Mouse (Mus musculus) CH12F3 (cell line): Measurements from ENCODE around the gene Adamts12.

ENCODE experiments used
- in situ Hi-C: fragments of 300-500 bp; cut with MboI; formaldehyde crosslinking; loops from 2 replicates; pipeline ENCODE4 v1.14.3; 2020; ENCODE audit warnings: low sequenced_read_pairs

Gene Adamts12

DNA sequence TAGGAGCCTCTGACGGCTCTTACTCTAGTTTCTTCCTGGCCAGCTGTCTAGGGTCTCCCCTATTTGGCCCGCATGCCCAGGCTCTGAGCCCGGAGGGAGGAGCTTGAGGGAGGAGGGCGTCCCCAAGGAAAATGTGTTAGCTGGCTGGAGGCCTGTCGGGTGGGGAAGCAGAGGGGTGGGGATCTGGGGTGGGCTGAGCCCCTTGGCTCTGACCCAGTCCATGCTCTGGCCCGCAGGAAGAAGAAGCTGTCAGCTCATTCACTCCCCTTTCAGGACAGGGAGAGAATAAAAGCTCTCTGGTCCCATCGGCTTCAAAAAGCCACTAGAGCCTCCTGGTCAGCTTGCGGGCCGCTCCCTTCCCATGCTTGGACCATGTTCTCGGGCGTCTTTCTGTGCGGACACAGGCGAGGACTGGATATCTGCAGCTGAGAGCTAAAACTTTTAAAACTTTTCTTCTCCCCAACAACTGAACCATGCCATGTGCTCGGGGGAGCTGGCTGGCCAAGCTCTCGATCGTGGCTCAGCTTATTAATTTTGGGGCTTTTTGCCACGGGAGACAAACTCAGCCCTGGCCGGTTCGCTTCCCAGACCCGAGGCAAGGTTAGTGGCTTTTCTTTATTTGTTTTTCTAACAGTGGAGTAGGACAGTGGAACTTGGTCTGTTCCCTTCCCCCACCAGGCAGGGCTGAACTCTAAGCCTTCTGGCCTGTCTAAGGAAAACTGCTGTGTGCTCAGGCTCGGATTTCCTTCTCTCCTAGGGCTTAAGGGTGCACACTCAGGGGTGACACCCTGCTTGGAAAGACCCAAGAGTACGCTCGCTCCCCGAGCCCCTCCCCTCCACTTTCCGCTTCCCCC is at the start of gene Adamts12:
Gene Adamts12 (plus strand): TSS at position 233 of the 854 bp plus-strand sequence.
- in situ Hi-C loops, result no loop called here

DNA sequence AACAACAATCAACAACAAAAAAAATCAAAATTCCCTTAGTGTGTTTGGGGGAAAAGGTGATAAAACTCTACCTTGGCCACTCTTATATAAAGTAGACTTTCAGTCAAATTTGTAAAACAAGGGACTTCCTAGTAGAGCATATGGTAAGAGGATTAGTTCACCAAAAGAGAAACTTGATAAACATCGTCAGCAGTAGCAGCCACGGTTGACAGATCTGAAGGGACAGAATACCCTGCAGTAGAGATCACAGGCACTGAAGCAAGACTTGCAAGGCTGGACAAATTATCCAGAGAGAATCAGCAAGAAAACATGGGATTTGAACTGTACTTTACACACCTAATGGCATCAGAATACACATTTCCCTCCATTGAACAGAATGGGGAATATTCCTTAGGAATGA is 49.7 kb upstream of the Adamts12 start:
- in situ Hi-C loops, result no loop called here

DNA sequence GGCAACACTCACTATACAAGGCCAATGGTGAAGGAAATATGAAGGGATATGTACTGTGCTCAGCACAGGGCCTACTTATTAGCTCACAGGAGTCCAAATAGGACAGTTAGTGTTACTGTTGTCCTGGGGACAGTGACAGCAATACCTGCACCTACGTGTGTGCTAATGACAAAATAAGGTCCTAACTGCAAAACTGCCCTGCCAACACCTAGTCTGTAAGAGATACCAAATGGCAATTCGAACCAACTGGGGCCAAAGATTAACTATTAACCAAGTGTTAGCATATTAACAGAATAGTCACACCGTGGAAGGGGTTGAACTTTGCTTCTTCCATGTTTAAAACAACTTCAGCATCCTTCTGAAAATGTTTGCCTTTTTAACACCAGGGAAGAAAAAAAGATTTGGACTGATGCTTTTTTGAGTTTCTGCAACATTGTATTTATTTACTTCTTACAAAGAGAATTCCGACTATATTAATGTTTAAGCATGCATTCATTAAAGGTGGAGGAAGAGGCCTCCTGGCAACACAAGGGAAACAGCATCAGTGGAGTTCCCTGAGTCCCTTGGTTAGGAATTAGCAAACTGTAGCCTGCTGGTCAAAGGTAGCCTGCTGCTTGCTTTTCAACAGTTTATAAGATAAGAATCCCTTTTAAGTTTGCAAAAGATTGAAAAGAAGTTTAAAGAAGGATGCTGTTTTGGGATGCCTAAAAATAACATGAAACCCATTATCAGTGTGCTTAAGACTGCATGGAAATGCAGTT is 37.6 kb upstream of the Adamts12 start:
- in situ Hi-C loops, result no loop called here

DNA sequence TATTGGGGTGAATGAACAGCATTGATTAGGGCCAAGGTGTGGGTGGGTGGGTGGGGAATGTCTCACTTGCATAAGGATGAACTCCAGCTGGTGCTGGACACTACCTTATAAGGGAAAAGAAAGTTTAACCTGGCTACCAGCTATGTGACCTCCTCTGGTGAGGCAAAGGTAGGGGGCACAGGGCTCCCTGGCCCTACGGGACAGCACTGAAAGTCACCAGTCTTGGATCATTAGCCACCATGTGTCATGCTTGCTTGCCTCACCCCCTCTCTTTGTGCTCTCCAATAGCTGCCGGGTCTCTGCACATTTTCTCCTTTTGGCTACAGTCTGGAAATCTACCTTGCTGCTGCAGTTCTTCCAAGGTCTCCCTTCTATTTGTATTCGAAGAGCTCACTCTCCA is 34.4 kb upstream of the Adamts12 start:
- in situ Hi-C loops, result loop anchor here (10.0 kb wide), 1 partner anchor 285 kb away; no protein-coding TSS in a partner anchor

DNA sequence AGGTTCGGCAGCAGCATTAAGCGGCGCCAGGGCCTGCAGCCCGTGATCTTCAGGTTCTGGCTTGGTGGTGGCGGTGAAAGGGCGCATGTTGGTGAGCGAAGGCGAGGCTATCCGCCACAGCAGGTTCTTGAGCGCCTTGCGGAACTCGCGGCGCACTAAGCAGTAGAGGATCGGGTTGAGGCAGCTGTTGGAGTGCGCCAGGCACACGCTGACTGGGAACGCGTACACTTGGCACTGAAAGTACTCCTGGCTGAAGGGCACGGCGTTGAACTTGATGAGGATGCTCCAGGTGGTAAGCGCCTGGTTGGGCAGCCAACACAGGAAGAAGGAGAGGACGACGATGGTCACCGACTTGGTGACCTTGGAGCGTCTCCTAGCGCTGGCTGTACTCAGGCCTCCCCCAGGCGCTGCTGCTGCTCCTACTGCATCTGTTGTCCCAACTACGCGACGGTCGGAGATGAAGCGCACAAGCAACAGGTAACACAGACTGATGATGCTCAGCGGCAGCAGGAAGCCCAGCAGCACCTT is 28.6 kb upstream of the Adamts12 start:
- in situ Hi-C loops, result loop anchor here (5.0 to 10.0 kb wide), 2 partner anchors 279 to 341 kb away; no protein-coding TSS in a partner anchor

DNA sequence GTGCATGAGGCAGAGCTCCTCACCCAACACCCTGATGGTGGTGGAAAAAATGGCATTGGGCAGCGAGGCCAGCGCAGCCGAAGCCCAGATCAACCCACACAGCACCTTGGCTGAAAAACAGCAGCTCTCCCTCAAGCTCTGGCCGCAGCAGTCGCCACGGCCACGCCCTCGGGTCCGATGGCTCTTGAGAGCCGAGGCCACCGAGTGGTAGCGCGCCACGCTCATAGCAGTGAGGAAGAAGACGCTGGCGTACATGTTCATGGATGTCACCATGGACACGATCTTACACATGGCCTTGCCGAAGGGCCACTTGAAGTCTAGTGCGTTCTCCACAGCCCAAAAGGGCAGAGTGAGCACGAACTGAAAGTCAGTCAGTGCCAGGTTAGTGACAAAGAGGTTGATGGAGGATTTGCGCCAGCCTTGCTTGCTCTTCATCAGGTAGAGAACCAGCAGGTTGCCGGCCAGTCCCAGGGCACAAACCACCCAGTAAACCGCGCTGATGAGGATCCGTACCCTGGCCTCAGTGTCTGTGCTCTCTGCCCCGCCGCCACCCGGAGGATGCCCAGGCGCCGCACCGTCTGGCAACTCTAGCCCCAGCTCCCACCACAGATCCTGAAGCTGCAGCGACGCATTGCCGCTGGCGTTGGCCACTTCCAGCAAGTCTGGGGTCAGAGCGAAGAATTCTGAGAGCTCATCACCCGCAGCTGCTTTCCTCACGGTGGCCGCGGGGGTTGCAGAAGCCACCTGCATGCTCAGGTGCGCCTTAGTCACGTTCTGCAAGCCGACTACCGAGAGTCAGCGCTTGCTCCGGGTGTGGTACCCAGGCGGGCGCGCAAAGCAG is 27.8 kb upstream of the Adamts12 start:
- in situ Hi-C loops, result loop anchor here (5.0 to 10.0 kb wide), 2 partner anchors 278 to 341 kb away; no protein-coding TSS in a partner anchor

DNA sequence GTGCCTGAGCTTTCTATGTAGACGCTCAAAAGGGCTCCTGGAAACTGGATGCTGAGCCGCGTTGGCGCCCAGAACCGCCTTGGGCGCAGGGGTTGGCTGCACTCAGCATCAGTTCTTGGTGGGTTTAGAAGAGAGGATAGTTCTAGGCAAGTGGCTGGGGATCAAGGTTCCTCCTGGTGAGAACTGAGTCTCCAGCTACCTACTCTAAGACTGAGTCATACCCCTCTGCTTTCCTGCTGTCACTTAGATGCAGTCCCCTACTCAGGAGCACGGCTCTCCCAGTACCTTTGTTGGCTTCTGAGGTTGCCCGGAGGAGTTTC is 27.3 kb upstream of the Adamts12 start:
- in situ Hi-C loops, result loop anchor here (5.0 to 10.0 kb wide), 2 partner anchors 277 to 340 kb away; no protein-coding TSS in a partner anchor

DNA sequence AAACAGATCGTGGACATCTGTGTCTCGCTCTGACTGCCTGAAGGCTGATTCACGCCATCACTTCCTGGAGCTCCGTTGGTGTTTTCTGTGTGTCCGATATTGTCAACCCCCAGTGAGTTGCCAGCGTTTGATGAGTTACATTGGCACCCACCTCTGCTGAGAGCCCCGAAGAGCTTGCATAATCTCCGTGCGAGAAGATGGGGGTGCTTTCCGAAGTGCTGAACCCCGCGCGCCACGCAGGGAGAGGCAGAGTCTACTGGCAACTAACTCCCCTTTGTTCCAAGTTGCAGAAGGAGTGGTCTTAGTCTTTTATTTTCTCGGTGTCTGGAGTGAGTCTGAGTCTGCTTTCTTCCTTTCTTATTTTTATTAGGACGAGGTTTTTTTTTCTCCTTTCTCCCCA is 26.9 kb upstream of the Adamts12 start, which contains the start of gene Rxfp3:
Gene Rxfp3 (minus strand): TSS at position 281 of the 400 bp plus-strand sequence.
- in situ Hi-C loops, result loop anchor here (5.0 to 10.0 kb wide), 2 partner anchors 277 to 340 kb away; no protein-coding TSS in a partner anchor

DNA sequence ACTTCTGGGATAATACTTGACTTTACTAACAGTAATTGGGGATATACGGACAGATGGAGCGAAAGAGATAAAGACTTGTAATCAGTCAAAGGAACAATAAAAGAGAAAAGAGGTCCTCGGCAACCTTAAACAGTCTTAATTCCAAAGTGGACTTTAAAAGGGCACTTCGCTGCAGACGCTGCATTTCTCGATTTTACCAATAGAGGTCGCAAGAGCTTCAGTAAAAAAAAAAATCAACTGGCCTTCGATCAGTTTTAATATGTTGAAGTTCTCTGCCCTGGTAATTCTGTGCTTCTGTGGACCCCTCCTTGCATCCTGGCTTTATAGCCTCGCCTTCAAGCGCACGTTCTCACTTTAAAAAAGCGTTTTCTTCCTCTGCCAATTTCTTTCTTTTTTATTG is 26.1 kb upstream of the Adamts12 start:
- in situ Hi-C loops, result loop anchor here (5.0 to 10.0 kb wide), 2 partner anchors 276 to 339 kb away; no protein-coding TSS in a partner anchor

DNA sequence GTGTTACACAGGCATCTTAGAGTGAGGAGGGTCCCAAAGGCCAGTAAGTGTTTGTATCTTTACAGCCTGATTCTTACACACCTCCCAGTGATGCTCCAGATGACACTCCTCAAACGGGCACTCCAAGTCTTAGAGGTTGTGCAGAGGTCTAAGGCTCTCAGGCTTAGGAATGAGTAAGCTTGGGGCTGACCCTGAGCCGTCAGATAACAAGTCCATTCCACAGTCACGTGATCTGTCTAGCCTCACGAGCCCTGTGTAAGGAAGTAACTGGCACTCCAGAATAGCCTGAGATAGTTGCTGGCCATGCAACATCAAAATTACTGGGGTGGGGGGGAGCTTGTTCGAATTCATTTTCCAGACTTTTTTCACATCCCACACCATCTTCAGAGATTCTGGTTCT is 24.5 kb upstream of the Adamts12 start:
- in situ Hi-C loops, result no loop called here

DNA sequence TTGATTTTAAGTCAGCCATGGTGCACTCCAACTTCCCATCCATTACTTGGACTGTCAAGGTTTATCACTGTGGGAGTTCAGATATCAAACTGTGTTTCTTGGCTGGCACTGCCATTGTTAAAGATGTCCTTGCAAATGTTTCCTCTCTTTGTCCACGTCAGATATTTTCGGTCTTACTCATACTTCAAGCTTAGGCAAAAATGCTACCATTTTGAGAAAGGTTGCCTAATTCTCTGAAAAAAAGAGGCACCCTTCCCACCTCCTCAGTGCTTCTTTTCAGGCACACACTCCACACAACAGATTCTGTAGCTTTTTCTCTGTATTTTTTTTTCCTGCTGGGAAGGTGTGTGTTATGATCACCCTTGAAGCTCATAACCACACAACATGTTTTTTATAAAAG is 23.4 kb upstream of the Adamts12 start:
- in situ Hi-C loops, result no loop called here

DNA sequence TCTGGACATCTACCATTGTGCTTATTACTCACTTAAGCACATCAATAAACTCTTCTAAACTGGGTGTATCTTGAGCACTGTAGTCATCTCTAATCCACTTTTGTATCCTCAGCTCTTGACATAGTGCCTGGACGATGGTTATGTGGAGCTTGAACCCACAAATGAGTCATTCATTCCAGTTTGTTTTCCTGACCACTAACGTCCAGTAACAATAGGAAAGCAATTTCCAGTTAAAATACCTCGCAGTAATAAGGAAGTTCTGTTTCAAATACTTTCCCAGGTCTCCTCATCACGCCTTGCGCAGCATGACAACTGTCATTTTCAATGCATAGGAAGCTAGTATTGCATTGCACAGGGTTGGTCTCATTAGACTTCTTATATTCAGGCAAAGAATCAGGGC is 21.8 kb upstream of the Adamts12 start:
- in situ Hi-C loops, result no loop called here

DNA sequence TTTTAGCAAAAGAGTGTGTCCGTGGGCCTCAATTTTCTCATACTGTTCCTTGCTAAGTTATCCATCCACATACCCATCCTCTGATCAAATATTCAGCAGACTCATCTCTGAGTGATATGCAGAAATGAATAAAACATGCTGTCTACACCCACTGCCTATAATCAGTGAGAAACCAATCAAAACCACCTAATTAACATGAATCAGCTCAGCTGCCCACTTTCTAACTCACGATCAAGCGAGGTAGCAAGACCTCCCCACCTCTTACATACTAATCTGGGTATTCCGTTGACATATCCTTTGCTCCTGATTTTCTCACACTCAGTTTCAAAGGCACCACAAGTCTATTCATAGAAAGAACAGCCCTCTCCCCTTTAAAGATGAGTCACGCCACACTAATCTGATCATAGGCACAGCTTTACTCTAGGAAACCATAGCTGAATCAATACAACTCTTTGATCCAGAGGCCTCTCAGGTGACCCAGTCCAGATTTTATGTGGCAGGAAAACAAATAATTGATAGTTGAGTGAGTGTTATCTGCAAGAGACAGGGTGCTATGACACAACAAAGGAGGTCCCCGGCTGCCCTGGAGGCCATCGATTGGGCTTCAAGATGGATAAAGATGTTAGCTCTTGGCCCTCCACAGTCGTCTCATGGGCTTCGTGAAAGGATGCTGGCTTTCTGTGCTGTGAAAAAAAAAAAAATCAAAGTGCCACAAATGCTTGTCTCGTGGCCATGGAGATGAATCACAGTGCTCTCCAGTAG is 10.7 kb upstream of the Adamts12 start:
- in situ Hi-C loops, result no loop called here

DNA sequence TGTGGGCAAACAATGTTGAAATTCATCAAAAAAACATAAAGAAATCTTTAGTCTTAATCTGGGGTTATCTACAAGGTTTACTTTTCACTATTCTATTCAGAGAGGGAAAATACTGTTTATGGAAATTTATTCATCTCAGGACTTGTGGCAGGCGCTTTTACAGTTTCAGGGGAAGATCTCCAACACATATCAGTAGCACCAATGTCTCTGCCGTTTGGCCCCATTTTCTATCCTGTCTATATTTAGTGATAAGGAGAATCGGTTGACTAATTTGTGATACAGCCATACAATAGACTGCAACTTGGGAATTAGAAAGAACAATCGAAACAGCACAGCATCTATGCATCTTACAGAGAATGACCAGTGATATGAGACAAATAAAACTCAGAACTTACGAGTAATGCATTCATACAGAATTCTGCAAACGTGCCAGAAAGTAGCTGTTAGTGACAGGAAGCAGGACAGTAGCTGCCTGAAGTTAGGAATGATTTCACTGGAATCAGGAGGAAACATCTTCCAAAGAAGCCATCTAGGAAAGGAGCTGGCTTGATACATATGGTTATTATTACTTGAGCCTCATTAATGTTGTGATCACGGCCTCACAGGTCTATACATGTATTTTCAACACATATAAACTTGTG is 10.0 kb upstream of the Adamts12 start:
- in situ Hi-C loops, result no loop called here

DNA sequence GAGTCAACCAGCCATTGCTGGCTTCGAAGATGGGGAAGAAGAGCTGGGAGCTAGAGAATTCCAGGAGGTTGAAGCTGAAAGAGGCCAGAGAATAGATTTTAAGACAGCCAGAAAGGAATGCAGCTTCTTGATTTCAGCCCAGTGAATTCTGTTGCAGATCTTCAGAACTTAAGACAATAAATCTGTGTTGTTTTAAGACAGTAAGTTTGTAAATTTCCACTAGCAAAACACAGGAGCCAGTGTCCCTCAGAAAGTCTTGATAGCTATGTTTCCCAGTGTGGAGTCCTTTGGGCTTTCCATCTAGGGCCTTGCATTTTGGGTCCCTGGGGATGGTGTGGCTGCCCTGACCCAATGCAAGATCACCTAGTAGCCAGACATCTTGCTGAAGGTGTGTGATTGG is 1.7 kb upstream of the Adamts12 start:
- in situ Hi-C loops, result no loop called here

DNA sequence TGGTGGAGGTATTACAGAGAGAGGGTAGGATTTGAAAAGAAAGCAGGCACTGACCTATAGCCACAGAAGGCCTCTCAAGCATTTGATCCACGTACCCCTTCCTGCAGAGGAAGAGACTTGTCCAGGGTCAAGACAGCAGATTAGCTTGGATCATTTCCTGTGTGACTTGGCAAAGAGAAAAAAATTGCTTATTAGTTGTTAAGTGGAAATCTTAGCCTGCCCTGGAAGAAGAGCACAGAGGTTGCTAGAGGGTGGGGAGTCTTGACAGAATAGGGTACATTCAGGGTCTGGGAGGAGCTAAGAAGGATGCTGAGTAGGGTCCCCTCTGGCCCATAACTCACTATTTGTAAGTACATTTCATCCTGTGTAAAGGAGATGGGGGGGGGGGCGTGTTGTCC is 431 bp upstream of the Adamts12 start:
- in situ Hi-C loops, result no loop called here

DNA sequence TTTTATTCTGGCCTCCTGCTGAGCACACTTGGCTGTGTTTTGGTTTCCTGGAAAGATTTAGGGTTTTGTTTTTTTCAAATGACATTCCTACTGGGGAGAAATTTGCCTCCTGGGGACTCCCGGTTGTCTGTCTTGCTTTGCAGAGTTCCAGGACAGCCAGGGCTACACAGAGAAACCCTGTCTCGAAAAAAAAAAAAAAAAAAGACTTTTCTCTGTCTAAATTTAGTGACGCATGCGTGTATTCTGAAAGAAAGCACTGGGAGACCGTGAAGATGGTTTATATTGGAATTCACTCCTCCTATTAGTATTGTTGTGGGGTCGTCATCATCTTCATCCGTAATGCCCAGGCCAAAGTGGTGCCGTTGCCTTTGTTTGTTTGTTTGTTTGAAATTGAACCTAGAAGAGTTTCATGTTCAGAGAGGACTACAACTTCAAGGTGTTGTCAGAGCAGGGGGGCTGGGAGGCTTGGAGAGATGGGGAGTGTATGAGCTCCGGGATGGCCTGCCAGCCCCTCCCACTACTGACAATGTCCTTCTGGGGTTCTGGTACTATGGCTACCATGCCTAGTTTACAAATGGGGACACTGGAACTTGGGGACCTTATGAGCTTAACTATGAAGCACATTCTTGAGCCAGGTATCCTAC is 1.1 kb downstream of the Adamts12 start:
- in situ Hi-C loops, result no loop called here

DNA sequence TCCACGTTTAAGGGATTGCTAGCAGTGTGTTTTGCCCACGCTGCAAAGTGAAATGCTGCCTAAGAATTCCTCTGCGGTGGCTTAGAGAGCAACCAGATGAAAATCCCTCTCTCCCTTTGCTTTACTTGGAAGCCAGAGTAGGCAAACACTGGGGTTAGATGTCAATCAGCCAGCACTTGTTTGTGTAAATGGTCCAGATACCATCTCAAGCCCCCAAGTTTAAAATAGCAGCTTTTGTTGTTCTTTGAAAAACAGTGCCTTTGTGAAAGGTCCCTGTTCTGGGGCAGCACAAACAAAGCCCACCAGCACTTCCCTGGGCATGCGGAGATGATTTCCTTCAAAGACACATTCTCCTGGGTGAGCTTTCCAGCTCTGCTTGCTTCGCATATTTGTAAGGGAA is 1.7 kb downstream of the Adamts12 start:
- in situ Hi-C loops, result no loop called here

DNA sequence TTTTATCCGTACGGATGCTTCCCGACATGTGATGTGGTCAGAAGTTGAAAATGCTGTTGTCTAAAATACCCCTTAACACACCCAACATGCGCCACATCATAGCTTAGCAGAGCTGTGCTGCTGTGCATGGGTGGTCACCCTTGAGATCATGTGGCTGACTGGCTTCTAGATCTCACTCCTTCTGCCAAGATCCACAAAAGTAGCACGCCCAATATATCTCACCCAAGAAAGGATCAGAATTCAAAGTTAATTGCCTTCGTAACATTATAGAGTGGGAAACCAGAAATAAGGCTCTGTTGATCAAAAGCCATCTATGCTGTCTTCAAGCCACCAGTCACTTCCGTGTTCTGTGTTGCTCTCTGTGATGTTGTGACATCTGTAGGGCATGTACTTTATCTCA is 3.3 kb downstream of the Adamts12 start:
- in situ Hi-C loops, result no loop called here
